Mouse (Mus musculus) central nervous system, embryonic 11.5 days (tissue): ENCODE data around the gene Dnajb14. TPM values are rescaled to one million over a fixed set of nuclear protein-coding genes. Genes with fewer than 3 reads are reported as not detected.

Experiments
- polyA plus RNA-seq: library from polyadenylated mRNA; depleted of rRNA; stranded (reverse); fragments of >200 nt; gene quantifications from 2 replicates; pipeline ENCODE4 v1.2.3, GENCODE M21; 2012; rRNA removed

The Dnajb14 gene
- 3.8 and 6.3 TPM in 2 replicates for polyA plus RNA-seq

DNA sequence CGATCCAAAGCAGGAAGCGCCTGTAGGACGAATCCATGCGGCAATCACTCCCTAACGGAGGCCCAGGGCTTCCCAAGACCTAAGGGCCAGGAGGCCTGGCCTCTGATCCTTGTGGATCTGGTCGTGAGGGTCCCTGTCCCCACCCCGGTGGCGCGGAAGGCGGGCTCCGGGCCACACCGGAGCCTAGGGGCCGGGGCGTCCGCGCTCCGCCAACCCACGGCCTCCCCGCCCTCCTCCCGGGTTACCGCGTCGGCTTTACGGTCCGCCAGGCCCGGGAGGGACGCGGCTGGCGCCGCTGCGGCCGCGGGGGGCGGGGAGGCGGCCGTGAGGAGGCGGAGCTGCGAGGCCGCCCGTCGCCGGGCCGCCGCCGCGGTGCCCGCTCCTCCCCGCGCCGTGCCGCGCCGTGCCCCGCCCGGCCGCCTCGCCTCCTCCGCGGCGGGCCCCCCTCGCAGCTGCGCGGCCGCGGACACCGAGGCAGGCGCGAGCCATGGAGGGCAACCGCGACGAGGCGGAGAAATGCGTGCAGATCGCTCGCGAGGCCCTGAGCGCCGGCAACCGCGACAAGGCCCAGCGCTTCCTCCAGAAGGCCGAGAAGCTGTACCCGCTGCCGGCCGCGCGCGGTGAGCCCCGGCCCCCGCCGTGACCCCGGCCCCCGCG, at the start of gene Dnajb14:
Gene Dnajb14 (plus strand): TSS at position 239 of the 657 bp plus-strand sequence.

DNA sequence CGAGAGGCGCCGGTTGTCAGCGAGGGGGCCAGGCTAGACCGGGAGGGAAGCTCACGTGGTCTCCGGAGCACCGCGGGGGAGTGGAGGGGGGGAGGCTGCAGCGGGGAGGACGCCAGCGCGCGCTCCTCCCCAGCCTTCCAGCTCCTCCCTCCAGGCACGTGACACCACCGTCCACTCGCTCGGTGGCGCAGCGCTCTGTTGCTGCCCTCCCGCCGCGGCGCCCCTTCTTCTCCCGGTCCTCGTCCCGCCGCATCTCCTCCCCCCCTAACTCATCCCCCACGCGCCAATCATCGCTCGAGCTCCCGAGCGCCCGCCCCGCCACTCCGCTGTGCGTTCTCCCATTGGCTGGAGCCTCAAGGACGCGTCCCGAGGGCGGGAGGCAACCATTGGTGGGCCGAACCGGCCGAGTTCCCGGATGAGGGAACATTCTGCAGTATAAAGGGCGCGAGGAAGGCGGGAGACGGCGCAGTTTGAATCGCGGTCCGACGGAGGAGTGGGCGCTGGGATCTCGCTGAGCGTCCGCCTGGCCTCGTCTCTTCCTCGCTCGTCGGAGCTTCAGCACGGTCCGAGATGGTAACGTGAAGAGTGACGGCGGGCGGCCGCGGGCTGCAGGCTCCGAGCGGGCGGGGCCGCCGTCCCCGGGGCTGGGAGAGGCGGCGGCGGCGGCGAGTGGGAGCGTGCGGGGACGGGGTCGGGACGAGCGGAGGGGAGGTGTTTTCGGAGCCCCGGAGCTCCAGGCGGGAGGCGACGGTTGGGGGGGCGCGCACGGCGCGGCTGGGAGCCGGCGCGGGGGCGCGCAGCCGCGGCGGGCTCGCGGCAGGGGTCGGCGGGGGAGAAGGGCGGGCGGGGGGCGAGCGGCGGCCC, 3.1 kb upstream of the Dnajb14 start, which contains the start of gene H2afz:
Gene H2afz (plus strand): TSS at position 364 of the 864 bp plus-strand sequence.

GRCm38 (mm10) chr3:137918172-137918931, 50.9 kb downstream of the Dnajb14 start, which contains the start of gene Lamtor3:
Gene Lamtor3 (plus strand): TSS chr3:137918506.

Other genes starting within 250 kb of the Dnajb14 start
- gene Ddit4l, start 246.1 kb upstream of the Dnajb14 start, polyA plus RNA-seq = 3.8 and 5.2 TPM in 2 replicates
- not detected in 2 replicates for gene Gm21962, start 196.2 kb upstream of the Dnajb14 start, polyA plus RNA-seq
- 1,762 and 2,270 TPM in 2 replicates for gene H2afz, start 3.2 kb upstream of the Dnajb14 start, polyA plus RNA-seq
- gene Lamtor3, start 50.8 kb downstream of the Dnajb14 start, polyA plus RNA-seq = 73.0 and 83.2 TPM in 2 replicates
- gene Dapp1, start 113.9 kb downstream of the Dnajb14 start, polyA plus RNA-seq = 3.6 and 4.7 TPM in 2 replicates
- gene 1110002E22Rik, start 197.4 kb downstream of the Dnajb14 start, polyA plus RNA-seq = 0.07 and 0.41 TPM in 2 replicates
- 0.07 and 0.08 TPM in 2 replicates for gene Gm5105, start 199.7 kb downstream of the Dnajb14 start, polyA plus RNA-seq